9 mouse cellular contexts compared by ENCODE assay signal in genomic region chr15:52412869-52413771, GRCm38 (mm10).
DNase-seq lines count a peak whose midpoint lies in the region; ATAC-seq lines count a peak whose summit lies in the region.
"Had no signal": no experiment of that assay in that cellular context is flagged by ENCODE, and none has a peak within 500 bp of the region (broad histone marks: within the 10 kb centered on the region; RNA-seq: fewer than 3 reads in every experiment).

No protein-coding gene starts in this region.

- no peaks in the 10 kb centered on the region for H3K27me3 ChIP-seq in lung, embryonic 16.5 days (ENCODE audit: control insufficient read depth, insufficient read depth, low read depth, low read length)
- no peaks in the 10 kb centered on the region for H3K27me3 ChIP-seq in forebrain, embryonic 14.5 days (replicated peaks; ENCODE audit: control insufficient read depth, insufficient read depth, low read length)
- H3K27me3 ChIP-seq in neural tube, embryonic 15.5 days (replicated peaks) = no peaks in the 10 kb centered on the region

- H3K4me2 ChIP-seq in lung, embryonic 16.5 days (ENCODE audit: low read depth, low read length) = peak overlapping the region; percentile 15
- H3K4me2 ChIP-seq in forebrain, embryonic 14.5 days (ENCODE audit: low read length) = peak overlapping the region; percentile 35
- peak overlapping the region; percentile 53 for H3K4me2 ChIP-seq in neural tube, embryonic 15.5 days

- no peak overlapping the region for H3K27ac ChIP-seq in lung, embryonic 16.5 days (ENCODE audit: low read length)
- H3K27ac ChIP-seq in forebrain, embryonic 14.5 days (ENCODE audit: low read depth, low read length) = peak overlapping the region; percentile 77
- H3K27ac ChIP-seq in neural tube, embryonic 15.5 days (replicated peaks) = peak overlapping the region; percentile 54

- H3K4me1 ChIP-seq in lung, embryonic 16.5 days (replicated peaks; ENCODE audit: control insufficient read depth, insufficient read depth, low read length) = peaks cover 7% of the 10 kb centered on the region
- H3K4me1 ChIP-seq in forebrain, embryonic 14.5 days (ENCODE audit: control insufficient read depth, insufficient read depth, low read length) = 0 out of 2 replicates have a peak, but pooled peaks cover 6% of the 10 kb centered on the region
- peaks cover 13% of the 10 kb centered on the region for H3K4me1 ChIP-seq in neural tube, embryonic 15.5 days

- intact Hi-C loops in heart, postnatal 36 days (cut with DNase I) = no loop called here

- H3K9ac ChIP-seq in lung, embryonic 16.5 days (ENCODE audit: low read length) = no peak overlapping the region; the same call in 1 of the 2 replicates
- peak overlapping the region; percentile 41 for H3K9ac ChIP-seq in forebrain, embryonic 14.5 days (ENCODE audit: low read length)
- H3K9ac ChIP-seq in neural tube, embryonic 15.5 days (replicated peaks) = 0 out of 2 replicates have a peak overlapping the region, but pooled peaks have one; percentile 10

- DNase-seq in lung, adult 18-20 months = no peak
- DNase-seq in forebrain, embryonic 14.5 days (ENCODE audit: low spot score) = peak; percentile 93
- DNase-seq in left cerebral cortex, adult 18-20 months (ENCODE audit: low spot score in 2 of 2) = peak; percentile 4 to 27
- no peak for DNase-seq in adrenal gland, postnatal 25 days
- DNase-seq in urinary bladder, postnatal 36 days (ENCODE audit: low spot score in 2 of 2) = no peak
- no peak for DNase-seq in heart, postnatal 36 days

- peak; percentile 54 for ATAC-seq in lung, embryonic 16.5 days (ENCODE audit: low read depth)
- peak; percentile 95 for ATAC-seq in forebrain, embryonic 14.5 days
- peak; percentile 86 for ATAC-seq in neural tube, embryonic 15.5 days (ENCODE audit: low FRiP score)

- no peaks in the 10 kb centered on the region for H3K9me3 ChIP-seq in lung, embryonic 16.5 days (ENCODE audit: control insufficient read depth, low read length)
- no peaks in the 10 kb centered on the region for H3K9me3 ChIP-seq in forebrain, embryonic 14.5 days (replicated peaks; ENCODE audit: control insufficient read depth, low read length)
- H3K9me3 ChIP-seq in neural tube, embryonic 15.5 days (replicated peaks) = no peaks in the 10 kb centered on the region
- H3K9me3 ChIP-seq: G1E had no signal

- no peaks in the 10 kb centered on the region for H3K36me3 ChIP-seq in lung, embryonic 16.5 days (ENCODE audit: control insufficient read depth, insufficient read depth, low read length)
- H3K36me3 ChIP-seq in forebrain, embryonic 14.5 days (ENCODE audit: control insufficient read depth, insufficient read depth, low read length) = no peaks in the 10 kb centered on the region
- no peaks in the 10 kb centered on the region for H3K36me3 ChIP-seq in neural tube, embryonic 15.5 days
- H3K36me3 ChIP-seq: G1E had no signal

- H3K4me3 ChIP-seq in lung, embryonic 16.5 days (ENCODE audit: low read length) = 0 out of 2 replicates have a peak overlapping the region, but pooled peaks have one; percentile 6
- H3K4me3 ChIP-seq in forebrain, embryonic 14.5 days (ENCODE audit: low read depth, low read length) = no peak overlapping the region
- H3K4me3 ChIP-seq in neural tube, embryonic 15.5 days (replicated peaks) = peak overlapping the region; percentile 20

- 19% methylated on average over 18 of the region's 18 CpGs for WGBS in lung, embryonic 16.5 days
- 14% methylated on average over 18 of the region's 18 CpGs for WGBS in forebrain, embryonic 14.5 days
- WGBS in neural tube, embryonic 15.5 days = 13% methylated on average over 18 of the region's 18 CpGs

Comparison
In these comparisons a context has a peak if more than half of its experiments do, and no peak if none do; other contexts are left out.
1. DNase-seq: peak in forebrain, embryonic 14.5 days (single experiment) and left cerebral cortex, adult 18-20 months (2 of 2); none in lung, adult 18-20 months (0 of 2), adrenal gland, postnatal 25 days (single experiment), urinary bladder, postnatal 36 days (0 of 2) and heart, postnatal 36 days (0 of 2).
2. Peak in every context shown above with its lines, with median percentiles within 50 percentile points of each other: ATAC-seq and H3K4me2 ChIP-seq.